Mouse (Mus musculus): ENCODE measurements at regions not wholly inside any gene's neighbourhood (a gene's known extent, or its start where the extent isn't known, plus 50 kb on each side); places are given as distances from the start of the nearest gene placed in this dataset.
A peak's percentile ranks its signal among the peaks of the same experiment; 100 is the strongest.
"Not testable (repeated sequence)": the region's sequence is repeated elsewhere in the genome, so short reads cannot be mapped to it uniquely, and the experiment has no call there.

- no peak for DNase-seq (ENCODE audit: low spot score)
These were observed 52.1 kb upstream of the Map3k1 start for GRCm38 (mm10) chr13:111860931-111861330.

DNA sequence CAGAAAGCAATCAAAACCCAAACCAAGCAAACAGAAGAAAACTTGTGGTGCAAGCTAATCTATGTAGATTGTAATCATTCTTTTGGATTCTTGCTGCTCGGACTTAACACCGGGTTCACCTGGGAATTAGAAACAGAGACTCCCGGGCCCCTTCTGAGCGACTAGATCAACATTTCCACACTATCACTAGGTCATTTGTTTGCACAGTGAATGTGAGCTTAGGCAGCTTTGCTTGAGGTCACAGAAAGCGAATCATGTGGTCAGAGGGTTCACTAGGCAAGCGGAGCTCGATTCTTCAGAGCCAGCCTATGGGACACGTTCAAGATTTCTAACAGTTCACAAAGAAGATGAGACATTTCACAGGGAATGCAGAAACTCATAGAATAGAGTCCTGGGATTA lies 53.5 kb upstream of the Map3k1 start:
- no peak for DNase-seq (ENCODE audit: low spot score)

DNA sequence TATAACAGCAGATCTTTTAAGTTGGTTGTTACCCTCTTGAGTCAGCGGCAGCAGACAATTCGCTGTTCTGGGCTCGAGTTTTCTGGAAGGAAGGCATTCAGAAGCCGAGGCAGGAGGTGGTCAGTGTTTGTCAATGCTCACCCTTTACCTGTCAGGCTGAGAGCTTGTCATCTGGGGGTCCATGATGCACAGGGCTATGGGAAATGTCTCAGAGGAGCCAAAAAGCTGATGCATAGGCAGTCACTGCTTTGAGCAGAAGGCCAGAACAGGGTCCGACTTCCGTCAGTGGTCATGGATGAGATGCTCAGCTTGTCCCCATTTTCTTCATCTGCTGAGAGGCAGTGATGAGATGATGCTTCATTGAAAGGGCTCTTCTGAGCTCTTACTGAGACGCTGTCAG lies 57.2 kb upstream of the Map3k1 start:
- DNase-seq (ENCODE audit: low spot score): no peak

DNA sequence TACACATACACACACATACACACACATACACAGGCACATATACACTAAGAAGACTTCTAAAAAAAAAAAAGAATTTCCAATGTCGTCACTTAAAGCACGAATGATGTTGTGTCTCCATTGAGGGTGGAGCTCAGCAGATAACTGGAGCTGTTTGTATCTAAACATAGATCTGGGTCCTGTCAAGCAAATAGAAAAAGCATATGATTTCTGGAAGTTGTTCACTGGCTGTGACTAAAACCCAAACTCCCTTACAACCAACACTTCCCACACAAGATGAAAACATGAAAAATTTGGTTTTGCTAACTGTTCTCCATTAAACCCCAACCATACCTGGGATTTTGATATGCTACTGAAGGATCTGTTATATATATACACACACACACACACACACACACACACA lies 58.5 kb upstream of the Map3k1 start:
- no peak for DNase-seq (ENCODE audit: low spot score)

- peak; percentile 54 for DNase-seq (ENCODE audit: low spot score)
These were observed 59.3 kb upstream of the Map3k1 start for GRCm38 (mm10) chr13:111867763-111868725.

DNA sequence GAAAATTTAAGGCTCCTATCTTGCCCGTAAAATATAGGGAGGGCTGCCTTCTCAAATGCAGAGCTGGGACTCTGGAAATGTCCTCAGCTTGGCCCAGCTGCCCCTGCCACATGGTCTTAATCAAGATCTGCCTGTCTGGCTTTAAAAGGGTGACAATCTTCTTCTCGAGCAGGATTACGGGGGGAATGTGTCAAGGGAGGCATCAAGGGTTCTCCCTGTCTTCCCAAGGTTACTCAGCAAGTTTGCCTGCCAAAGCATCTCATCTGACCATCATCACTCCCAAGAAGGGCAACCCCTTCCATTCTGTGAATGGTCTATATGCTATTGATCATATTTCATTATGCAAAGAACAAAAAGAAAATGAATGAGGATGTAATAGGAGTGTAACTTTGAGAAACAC lies 60.2 kb upstream of the Map3k1 start:
- no peak for DNase-seq (ENCODE audit: low spot score)

DNA sequence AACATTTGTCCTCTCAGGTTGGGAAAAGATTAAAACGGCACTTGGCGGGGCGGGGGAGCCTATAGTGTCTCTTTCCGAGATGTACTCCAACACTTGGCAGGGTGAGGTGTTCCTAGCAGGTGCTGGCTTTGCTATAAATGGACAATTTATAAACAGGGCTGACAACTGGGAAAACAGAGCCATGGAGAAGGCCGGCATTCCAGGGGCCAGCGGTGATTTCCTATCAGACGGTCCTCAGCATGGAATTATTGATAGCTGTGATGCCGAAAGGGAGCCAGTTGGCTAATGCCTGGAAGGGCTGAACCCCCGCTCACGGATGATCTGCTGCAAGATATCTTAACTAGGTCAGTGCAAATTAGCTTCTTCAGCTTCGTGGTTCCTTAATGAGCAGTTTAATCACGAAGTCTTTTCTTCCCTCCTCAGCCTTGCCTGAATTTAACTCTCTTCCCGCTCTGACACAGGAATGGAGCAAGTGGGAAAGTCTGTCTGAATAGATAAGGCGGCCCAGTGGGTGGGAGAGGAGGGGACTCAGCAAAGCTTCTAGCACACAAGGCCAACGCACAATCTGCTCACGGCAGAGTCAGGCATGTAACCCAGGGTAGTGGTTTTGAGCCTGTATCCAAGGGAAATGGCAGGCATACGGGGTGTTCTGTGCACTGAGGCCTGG lies 61.1 kb upstream of the Map3k1 start:
- DNase-seq (ENCODE audit: low spot score): peak; percentile 71

DNA sequence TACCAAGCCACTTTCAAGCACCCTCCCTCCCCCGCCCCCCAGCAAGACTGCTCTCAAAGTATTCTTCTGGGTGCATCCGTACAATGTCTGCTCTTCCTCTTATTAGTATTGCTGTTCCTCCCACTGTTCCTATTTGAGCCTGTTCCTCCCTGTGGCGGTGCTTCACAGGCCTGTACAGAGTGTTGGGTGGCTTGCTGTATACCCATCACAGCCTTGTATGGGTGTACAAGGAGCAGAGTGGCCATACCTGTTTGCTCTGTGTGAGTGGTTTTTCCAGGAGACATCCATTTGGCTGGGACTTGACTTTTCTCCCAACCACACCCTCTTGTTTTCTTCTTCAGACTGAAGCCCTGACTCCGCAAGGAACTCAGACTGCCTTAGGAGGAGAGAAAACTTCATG lies 61.7 kb upstream of the Map3k1 start:
- DNase-seq (ENCODE audit: low spot score): no peak

- no peak for DNase-seq (ENCODE audit: low spot score)
These were observed 63.0 kb upstream of the Map3k1 start for GRCm38 (mm10) chr13:111871672-111872410.

GRCm38 (mm10) chr13:111874330-111874729 lies 65.5 kb upstream of the Map3k1 start:
- DNase-seq (ENCODE audit: low spot score): no peak

GRCm38 (mm10) chr13:111876404-111876803 lies 67.6 kb upstream of the Map3k1 start:
- DNase-seq (ENCODE audit: low spot score): no peak

DNA sequence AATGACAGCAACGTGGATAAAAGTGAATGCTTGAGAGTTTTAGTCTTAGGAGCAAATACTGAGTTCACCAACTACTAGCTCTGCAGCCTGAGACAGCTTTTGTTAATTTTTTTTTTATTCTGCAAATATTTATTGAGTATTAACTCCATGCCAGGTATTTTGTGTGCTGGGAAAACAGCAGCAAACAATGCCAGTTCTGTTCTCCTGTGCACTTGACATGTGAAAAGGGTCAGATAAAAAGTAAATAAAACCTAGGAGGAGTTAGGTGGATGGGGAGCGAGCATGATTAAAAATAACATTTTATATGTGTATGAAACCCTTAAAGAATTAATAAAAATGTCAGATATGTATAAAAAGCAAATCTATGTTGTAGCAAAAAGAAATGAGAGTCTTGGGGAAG lies 68.1 kb upstream of the Map3k1 start:
- no peak for DNase-seq (ENCODE audit: low spot score)

DNA sequence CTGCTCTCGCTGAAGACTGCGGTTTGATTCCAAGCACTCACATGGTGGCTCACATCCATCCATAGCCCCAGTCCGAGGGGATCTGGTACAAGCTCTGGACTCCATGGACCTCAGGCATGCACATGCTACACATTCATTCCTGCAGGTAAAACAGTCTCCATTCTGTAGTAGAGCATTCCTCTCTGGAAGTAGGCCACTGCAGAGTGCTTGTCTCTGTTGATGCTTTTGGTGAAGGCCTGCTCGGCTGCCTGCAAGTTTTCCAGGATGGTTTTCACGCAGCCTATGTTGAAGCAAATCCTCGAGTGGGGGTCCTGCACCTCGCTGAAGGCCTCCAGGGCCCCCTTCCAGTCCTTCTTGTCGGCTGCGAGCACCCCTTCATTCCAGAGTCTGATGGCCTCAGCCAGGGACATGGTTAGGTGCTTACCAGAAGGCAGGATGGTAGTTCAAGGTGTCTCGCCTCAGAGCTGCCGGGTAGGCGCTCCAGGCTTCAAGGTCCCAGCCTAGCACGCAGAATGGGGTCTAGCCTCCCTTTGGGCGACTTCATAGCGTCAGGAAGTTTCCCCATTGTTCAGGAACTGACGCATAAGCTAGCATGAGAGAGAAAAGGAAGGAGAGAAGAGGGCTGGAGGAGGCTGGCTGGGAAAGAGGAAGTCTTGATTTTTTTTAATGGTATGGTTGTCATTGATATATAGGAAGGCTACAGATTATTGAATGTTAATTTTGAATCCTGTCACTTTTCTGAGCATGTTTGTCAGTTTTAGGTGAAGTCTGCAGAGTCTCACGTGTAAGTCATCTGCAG lies 75.2 kb upstream of the Map3k1 start:
- not testable (repeated sequence) for DNase-seq (ENCODE audit: low spot score)

GRCm38 (mm10) chr13:111890792-111891191 lies 82.0 kb upstream of the Map3k1 start:
- DNase-seq (ENCODE audit: low spot score): no peak

- no peak for DNase-seq (ENCODE audit: low spot score)
These were observed 83.3 kb upstream of the Map3k1 start for GRCm38 (mm10) chr13:111892141-111892540.

GRCm38 (mm10) chr13:111893221-111893713 lies 84.5 kb upstream of the Map3k1 start:
- DNase-seq (ENCODE audit: low spot score): no peak

DNA sequence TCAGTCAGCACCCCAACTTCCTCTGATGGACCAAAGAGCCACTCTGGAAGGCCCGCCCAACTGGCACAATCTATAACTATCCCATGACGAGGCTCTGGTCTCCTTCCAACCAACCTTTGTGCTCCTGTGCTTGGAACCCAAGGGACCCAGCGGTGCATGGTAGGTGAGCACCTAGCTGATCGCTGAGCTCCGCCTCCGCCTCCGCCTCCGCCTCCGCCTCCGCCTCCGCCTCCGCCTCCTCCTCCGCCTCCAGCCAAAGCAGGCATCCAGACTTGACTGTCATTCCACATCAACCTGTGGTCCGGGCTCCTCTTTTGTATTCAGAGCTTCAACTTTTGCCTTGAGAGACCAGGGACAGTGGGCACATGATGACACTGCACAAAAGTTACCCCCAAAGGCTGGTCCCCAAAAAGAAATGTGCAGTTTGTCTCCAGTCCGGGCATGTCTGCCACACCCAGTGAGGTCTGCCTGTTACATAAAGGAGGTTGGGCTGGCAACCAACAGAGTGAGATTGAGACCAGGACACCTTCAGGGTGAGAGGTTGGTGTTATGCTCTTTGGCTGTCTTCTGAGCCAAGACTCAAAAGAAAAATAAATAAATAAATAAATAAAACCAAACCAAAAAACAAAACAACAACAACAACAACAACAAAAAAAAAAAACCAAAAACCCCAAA lies 86.1 kb upstream of the Map3k1 start:
- no peak for DNase-seq (ENCODE audit: low spot score)

DNA sequence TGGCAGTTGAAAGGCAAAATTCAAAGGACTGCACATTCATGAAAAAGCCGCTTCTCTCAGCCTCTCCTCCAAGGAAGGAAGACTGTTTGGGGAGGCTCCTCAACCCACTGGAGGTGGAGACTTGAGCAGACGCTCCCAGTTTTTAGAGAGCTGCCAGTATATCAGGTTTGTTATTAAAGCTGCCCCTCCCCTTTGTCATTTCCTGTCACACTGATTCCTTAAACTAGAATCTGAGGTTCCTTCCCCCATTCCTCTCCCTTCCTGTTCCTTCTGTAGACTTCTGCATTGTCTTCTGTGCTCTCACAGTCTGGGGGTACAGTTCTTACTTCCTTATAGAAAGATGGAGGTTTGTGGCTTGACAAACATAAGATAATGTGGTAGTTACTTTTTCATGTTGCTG lies 87.5 kb upstream of the Map3k1 start:
- DNase-seq (ENCODE audit: low spot score): no peak

GRCm38 (mm10) chr13:111903361-111903760 lies 94.6 kb upstream of the Map3k1 start:
- no peak for DNase-seq (ENCODE audit: low spot score)

DNA sequence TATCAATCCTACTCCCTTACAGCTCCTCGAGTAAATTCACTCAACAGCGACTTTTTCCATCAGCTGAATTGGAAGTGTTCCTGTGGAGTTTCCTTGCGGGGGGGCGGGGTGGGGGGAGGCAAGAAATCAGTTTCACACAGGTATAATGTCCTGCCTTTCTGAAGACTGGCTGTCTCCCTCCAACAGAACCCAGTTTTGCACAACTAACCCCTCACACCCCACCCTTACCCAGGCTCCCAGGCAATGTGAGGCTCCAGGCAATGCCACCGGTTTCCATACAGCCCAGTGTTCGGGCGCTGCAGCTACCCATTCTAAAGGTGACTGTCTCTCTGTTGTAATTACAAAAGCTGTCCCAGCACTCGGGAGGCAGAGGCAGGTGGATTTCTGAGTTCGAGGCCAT lies 95.1 kb upstream of the Map3k1 start:
- no peak for DNase-seq (ENCODE audit: low spot score)

DNA sequence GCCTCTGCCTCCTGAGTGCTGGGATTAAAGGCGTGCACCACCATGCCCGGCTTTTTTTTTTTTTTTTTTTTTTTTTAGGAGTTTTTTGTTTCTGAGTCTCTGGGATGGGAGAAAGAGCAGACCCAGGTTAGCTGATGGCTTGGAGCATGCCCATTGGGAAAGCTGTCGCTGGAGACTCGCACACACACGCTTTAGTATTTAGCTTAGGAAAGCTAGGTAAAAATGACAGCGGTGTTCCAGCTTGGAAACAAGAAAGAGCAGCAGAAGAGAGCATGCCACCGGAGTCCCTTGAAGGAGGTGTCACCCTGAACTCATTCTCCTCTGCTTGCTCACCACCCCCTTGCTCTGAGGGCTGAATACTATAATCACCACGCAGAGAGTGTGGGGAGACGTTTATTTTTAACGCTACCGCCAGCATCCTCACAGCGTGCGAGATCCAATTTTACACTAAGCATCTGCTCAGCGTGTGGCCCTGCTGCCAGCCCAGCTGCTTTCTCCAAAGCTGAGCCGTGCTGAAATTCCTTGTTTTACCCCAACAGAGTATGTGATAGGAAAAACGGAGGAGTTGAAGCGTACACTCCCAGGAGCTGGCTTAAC lies 95.9 kb upstream of the Map3k1 start:
- DNase-seq (ENCODE audit: low spot score): peak; percentile 34

All from retina, embryonic 14.5 days (tissue).